Mouse (Mus musculus): ENCODE data around the gene Dab1. TPM values are rescaled to one million over a fixed set of nuclear protein-coding genes. Genes with fewer than 3 reads are reported as not detected.

Gene Dab1
- polyA plus RNA-seq, 1 experiment, result 1.1 TPM

- H3K27me3 ChIP-seq (ENCODE audit: control insufficient read depth, insufficient read depth, low read length), result no peaks in the 10 kb centered on the region
- no peaks in the 10 kb centered on the region for H3K4me1 ChIP-seq (ENCODE audit: control insufficient read depth, insufficient read depth, low read length)
- no peaks in the 10 kb centered on the region for H3K36me3 ChIP-seq (ENCODE audit: control insufficient read depth, insufficient read depth, low read length)
- no peak overlapping the region for H3K4me3 ChIP-seq (ENCODE audit: control insufficient read depth, low read depth, low read length)
- TF ChIP-seq POLR2A (IDR thresholded peaks at IDR 0.05; ENCODE audit: control insufficient read depth, low read depth, low read length), result no peak
- TF ChIP-seq CTCF (IDR thresholded peaks at IDR 0.05; ENCODE audit: control insufficient read depth, insufficient read depth, insufficient replicate concordance, low read depth, low read length), result no peak
- no peak overlapping the region for H3K27ac ChIP-seq (ENCODE audit: control insufficient read depth, insufficient read depth, low read depth, low read length)
Observed at GRCm38 (mm10) chr4:104106299-104106698, 487.1 kb downstream of the Dab1 start.

DNA sequence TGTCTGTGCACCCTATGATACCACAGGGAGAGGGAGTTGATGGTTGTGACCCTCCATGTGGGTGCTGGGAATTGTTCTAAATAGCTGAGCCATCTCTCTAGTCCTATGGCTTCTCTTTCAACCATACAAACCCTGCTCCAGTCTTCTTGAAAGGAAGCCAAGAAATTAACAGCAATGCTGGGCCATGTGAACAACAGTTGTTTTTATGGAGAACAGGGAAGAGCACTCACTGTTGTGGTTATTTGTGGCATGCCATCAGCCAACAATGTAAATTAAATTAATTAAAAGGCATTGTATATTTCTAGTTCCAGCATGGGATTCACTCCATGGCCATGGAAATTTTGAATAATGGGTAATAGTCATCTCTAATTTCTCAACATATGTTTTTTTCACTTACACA, 492.5 kb downstream of the Dab1 start:
- no peaks in the 10 kb centered on the region for H3K27me3 ChIP-seq (ENCODE audit: control insufficient read depth, insufficient read depth, low read length)

DNA sequence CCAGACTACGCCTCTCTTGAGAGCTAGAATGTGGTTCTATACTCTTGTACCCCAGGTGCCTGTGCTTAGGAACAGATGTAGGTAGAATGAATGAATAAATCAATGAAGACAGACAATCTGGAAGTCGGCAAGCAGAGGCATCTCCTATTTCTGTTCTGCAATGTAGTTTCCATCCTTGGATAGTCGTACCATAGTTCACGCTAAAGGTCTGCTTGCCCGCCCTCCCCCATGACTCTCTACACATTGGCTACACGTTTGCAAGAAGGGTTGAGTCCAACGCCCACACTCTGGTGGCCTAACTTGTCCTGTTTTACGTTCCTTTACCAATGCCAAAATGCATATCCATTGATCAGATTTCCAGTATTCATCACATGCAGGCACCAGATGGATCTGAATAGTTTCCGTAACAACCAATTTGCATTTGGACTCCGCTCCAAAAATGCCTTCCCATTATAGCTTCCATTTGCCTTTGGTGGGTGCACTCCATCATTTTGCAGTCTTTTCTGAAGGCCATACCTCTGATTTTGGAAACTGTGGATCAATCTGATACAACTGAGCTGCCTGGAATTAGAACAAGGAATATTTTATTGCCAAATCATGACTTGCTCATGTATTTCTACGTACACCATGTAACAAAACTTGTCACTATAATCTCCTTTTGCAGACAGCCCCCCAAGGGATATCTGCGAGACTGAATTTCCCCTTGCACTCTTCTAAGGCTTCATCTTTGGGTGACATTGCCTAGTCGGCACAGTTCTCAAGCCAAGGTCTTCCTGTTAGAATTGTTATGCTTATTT, 494.2 kb downstream of the Dab1 start:
- H3K4me3 ChIP-seq (ENCODE audit: control insufficient read depth, low read depth, low read length), result no peak overlapping the region
- H3K4me1 ChIP-seq (ENCODE audit: control insufficient read depth, insufficient read depth, low read length), result no peaks in the 10 kb centered on the region
- no peaks in the 10 kb centered on the region for H3K36me3 ChIP-seq (ENCODE audit: control insufficient read depth, insufficient read depth, low read length)
- no peak for TF ChIP-seq CTCF (IDR thresholded peaks at IDR 0.05; ENCODE audit: control insufficient read depth, insufficient read depth, insufficient replicate concordance, low read depth, low read length)
- TF ChIP-seq POLR2A (IDR thresholded peaks at IDR 0.05; ENCODE audit: control insufficient read depth, low read depth, low read length), result no peak
- H3K27me3 ChIP-seq (ENCODE audit: control insufficient read depth, insufficient read depth, low read length), result no peaks in the 10 kb centered on the region
- H3K27ac ChIP-seq (ENCODE audit: control insufficient read depth, insufficient read depth, low read depth, low read length), result no peak overlapping the region

More for the DNA sequence above, 492.5 kb downstream of the Dab1 start:
- no peaks in the 10 kb centered on the region for H3K4me1 ChIP-seq (ENCODE audit: control insufficient read depth, insufficient read depth, low read length)
- TF ChIP-seq CTCF (IDR thresholded peaks at IDR 0.05; ENCODE audit: control insufficient read depth, insufficient read depth, insufficient replicate concordance, low read depth, low read length) (no peak), POLR2A (IDR thresholded peaks at IDR 0.05; ENCODE audit: control insufficient read depth, low read depth, low read length) (no peak)
- no peaks in the 10 kb centered on the region for H3K36me3 ChIP-seq (ENCODE audit: control insufficient read depth, insufficient read depth, low read length)
- no peak overlapping the region for H3K4me3 ChIP-seq (ENCODE audit: control insufficient read depth, low read depth, low read length)
- no peak overlapping the region for H3K27ac ChIP-seq (ENCODE audit: control insufficient read depth, insufficient read depth, low read depth, low read length)

- Histone ChIP-seq H3K27me3 (ENCODE audit: control insufficient read depth, insufficient read depth, low read length) (no peaks in the 10 kb centered on the region), H3K36me3 (ENCODE audit: control insufficient read depth, insufficient read depth, low read length) (no peaks in the 10 kb centered on the region), H3K27ac (ENCODE audit: control insufficient read depth, insufficient read depth, low read depth, low read length) (no peak overlapping the region), H3K4me1 (ENCODE audit: control insufficient read depth, insufficient read depth, low read length) (no peaks in the 10 kb centered on the region), H3K4me3 (ENCODE audit: control insufficient read depth, low read depth, low read length) (no peak overlapping the region)
- TF ChIP-seq POLR2A (IDR thresholded peaks at IDR 0.05; ENCODE audit: control insufficient read depth, low read depth, low read length), result no peak
Observed at GRCm38 (mm10) chr4:104114006-104114361, 494.8 kb downstream of the Dab1 start.

- Histone ChIP-seq H3K27ac (ENCODE audit: control insufficient read depth, insufficient read depth, low read depth, low read length) (no peak overlapping the region), H3K36me3 (ENCODE audit: control insufficient read depth, insufficient read depth, low read length) (no peaks in the 10 kb centered on the region), H3K27me3 (ENCODE audit: control insufficient read depth, insufficient read depth, low read length) (no peaks in the 10 kb centered on the region), H3K4me1 (ENCODE audit: control insufficient read depth, insufficient read depth, low read length) (no peaks in the 10 kb centered on the region), H3K4me3 (ENCODE audit: control insufficient read depth, low read depth, low read length) (no peak overlapping the region)
- TF ChIP-seq CTCF (IDR thresholded peaks at IDR 0.05; ENCODE audit: control insufficient read depth, insufficient read depth, insufficient replicate concordance, low read depth, low read length), result no peak
- no peak for TF ChIP-seq POLR2A (IDR thresholded peaks at IDR 0.05; ENCODE audit: control insufficient read depth, low read depth, low read length)
Observed at GRCm38 (mm10) chr4:104120108-104120507, 500.9 kb downstream of the Dab1 start.

DNA sequence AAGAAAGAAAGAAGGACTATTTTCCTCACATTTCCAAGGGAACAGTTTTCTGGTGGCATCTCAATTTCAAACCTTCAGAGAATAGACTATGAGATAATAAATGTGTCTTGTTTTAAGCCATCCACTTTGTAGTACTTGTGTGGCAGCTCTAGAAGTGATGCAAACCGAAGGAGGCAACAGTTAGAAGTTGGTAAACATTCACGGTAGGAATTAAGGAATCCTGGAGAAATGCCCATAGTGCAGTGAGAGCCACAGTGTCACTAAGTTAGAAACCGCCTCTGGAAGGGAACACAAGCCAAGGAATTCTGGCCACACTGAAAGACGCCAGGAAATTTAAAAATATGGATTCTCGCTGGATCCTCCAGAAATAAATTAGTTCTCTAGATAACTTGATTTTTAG, 502.8 kb downstream of the Dab1 start:
- no peak overlapping the region for H3K27ac ChIP-seq (ENCODE audit: control insufficient read depth, insufficient read depth, low read depth, low read length)
- H3K4me1 ChIP-seq (ENCODE audit: control insufficient read depth, insufficient read depth, low read length), result no peaks in the 10 kb centered on the region
- no peaks in the 10 kb centered on the region for H3K27me3 ChIP-seq (ENCODE audit: control insufficient read depth, insufficient read depth, low read length)
- H3K36me3 ChIP-seq (ENCODE audit: control insufficient read depth, insufficient read depth, low read length), result no peaks in the 10 kb centered on the region
- no peak overlapping the region for H3K4me3 ChIP-seq (ENCODE audit: control insufficient read depth, low read depth, low read length)
- TF ChIP-seq POLR2A (IDR thresholded peaks at IDR 0.05; ENCODE audit: control insufficient read depth, low read depth, low read length) (no peak), CTCF (IDR thresholded peaks at IDR 0.05; ENCODE audit: control insufficient read depth, insufficient read depth, insufficient replicate concordance, low read depth, low read length) (no peak)

DNA sequence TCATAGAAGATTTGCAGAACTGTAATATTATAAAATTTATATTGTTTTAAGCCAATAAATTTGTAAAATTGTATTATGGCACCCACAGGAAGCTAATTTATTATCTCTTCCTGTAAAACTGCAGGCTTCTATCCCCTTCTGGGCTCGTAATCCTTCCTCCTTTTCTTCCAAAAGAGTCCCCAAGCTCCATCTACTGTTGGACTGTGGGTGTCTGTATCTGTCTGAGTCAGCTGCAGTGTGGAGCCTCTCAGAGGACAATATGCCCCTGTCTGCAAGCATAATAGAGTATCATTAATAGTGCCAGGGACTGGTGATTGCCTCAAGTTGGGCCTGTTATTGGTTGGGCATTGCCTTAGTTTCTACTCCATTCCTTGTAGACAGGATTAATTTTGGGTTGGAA, 503.2 kb downstream of the Dab1 start:
- no peaks in the 10 kb centered on the region for H3K36me3 ChIP-seq (ENCODE audit: control insufficient read depth, insufficient read depth, low read length)
- H3K27ac ChIP-seq (ENCODE audit: control insufficient read depth, insufficient read depth, low read depth, low read length), result no peak overlapping the region
- H3K4me1 ChIP-seq (ENCODE audit: control insufficient read depth, insufficient read depth, low read length), result no peaks in the 10 kb centered on the region
- no peak for TF ChIP-seq CTCF (IDR thresholded peaks at IDR 0.05; ENCODE audit: control insufficient read depth, insufficient read depth, insufficient replicate concordance, low read depth, low read length)
- TF ChIP-seq POLR2A (IDR thresholded peaks at IDR 0.05; ENCODE audit: control insufficient read depth, low read depth, low read length), result no peak
- no peak overlapping the region for H3K4me3 ChIP-seq (ENCODE audit: control insufficient read depth, low read depth, low read length)
- no peaks in the 10 kb centered on the region for H3K27me3 ChIP-seq (ENCODE audit: control insufficient read depth, insufficient read depth, low read length)
